Mouse (Mus musculus): Measurements from ENCODE around the gene Hemk1. TPM values are rescaled to one million over a fixed set of nuclear protein-coding genes. Genes with fewer than 3 reads are reported as not detected.

The Hemk1 gene
- 10.7 and 11.6 TPM in 2 replicates for polyA plus RNA-seq (2016; fragmentation: Nextera tagmentation; extraction: Ambion mirVana)

- H3K36me3 ChIP-seq (replicated peaks) = no peaks in the 10 kb centered on the region; the same call in 1 of the 2 replicates
- H3K9me3 ChIP-seq = no peaks in the 10 kb centered on the region
- H3K4me1 ChIP-seq = peaks cover 31% of the 10 kb centered on the region
- 5% methylated on average over 30 of the region's 30 CpGs for WGBS
- peak; percentile 87 for DNase-seq (ENCODE audit: low spot score)
- peaks cover 25% of the 10 kb centered on the region for H3K27me3 ChIP-seq (replicated peaks; ENCODE audit: low read depth, poor library complexity, severe bottlenecking)
- H3K4me3 ChIP-seq = peak within 1 kb of the TSS; percentile 74
- peak within 1 kb of the TSS; percentile 85 for H3K27ac ChIP-seq (replicated peaks)
Measured at GRCm38 (mm10) chr9:107338172-107338883, at the start of gene Hemk1. TSS of gene Hemk1 (minus strand) at chr9:107338350.

- Histone ChIP-seq H3K4me1 (peaks cover 18% of the 10 kb centered on the region), H3K4me3 (no peak overlapping the region), H3K9me3 (no peaks in the 10 kb centered on the region), H3K27ac (replicated peaks) (no peak overlapping the region), H3K27me3 (replicated peaks; ENCODE audit: low read depth, poor library complexity, severe bottlenecking) (peaks cover 52% of the 10 kb centered on the region), H3K36me3 (replicated peaks) (no peaks in the 10 kb centered on the region)
- WGBS = 86% methylated on average over 3 of the region's 3 CpGs
- DNase-seq (ENCODE audit: low spot score) = no peak
Measured at GRCm38 (mm10) chr9:107387708-107388107, 49.6 kb upstream of the Hemk1 start.

GRCm38 (mm10) chr9:107386722-107387121 lies 48.6 kb upstream of the Hemk1 start:
- WGBS = 55% methylated on average over 3 of the region's 3 CpGs

GRCm38 (mm10) chr9:107384396-107384795 lies 46.2 kb upstream of the Hemk1 start:
- peaks cover 11% of the 10 kb centered on the region for H3K4me1 ChIP-seq
- WGBS = 33% methylated on average over 3 of the region's 3 CpGs
- H3K4me3 ChIP-seq = no peak overlapping the region
- H3K27ac ChIP-seq (replicated peaks) = no peak overlapping the region
- no peaks in the 10 kb centered on the region for H3K9me3 ChIP-seq
- DNase-seq (ENCODE audit: low spot score) = no peak
- H3K27me3 ChIP-seq (replicated peaks; ENCODE audit: low read depth, poor library complexity, severe bottlenecking) = peaks cover 84% of the 10 kb centered on the region
- H3K36me3 ChIP-seq (replicated peaks) = no peaks in the 10 kb centered on the region

More at GRCm38 (mm10) chr9:107386722-107387121, 48.6 kb upstream of the Hemk1 start:
- Histone ChIP-seq H3K4me1 (peaks cover 18% of the 10 kb centered on the region), H3K4me3 (no peak overlapping the region), H3K36me3 (replicated peaks) (no peaks in the 10 kb centered on the region), H3K27ac (replicated peaks) (no peak overlapping the region), H3K9me3 (no peaks in the 10 kb centered on the region), H3K27me3 (replicated peaks; ENCODE audit: low read depth, poor library complexity, severe bottlenecking) (peaks cover 60% of the 10 kb centered on the region)
- peak; percentile 39 for DNase-seq (ENCODE audit: low spot score)

- Histone ChIP-seq H3K4me3 (no peak overlapping the region), H3K9me3 (no peaks in the 10 kb centered on the region), H3K27me3 (replicated peaks; ENCODE audit: low read depth, poor library complexity, severe bottlenecking) (peaks cover 95% of the 10 kb centered on the region), H3K27ac (replicated peaks) (no peak overlapping the region), H3K36me3 (replicated peaks) (no peaks in the 10 kb centered on the region), H3K4me1 (peaks cover 17% of the 10 kb centered on the region)
- 8% methylated on average over 8 of the region's 8 CpGs for WGBS
- peak; percentile 74 for DNase-seq (ENCODE audit: low spot score)
Measured at GRCm38 (mm10) chr9:107381723-107382122, 43.6 kb upstream of the Hemk1 start.

- Histone ChIP-seq H3K36me3 (replicated peaks) (no peaks in the 10 kb centered on the region), H3K27me3 (replicated peaks; ENCODE audit: low read depth, poor library complexity, severe bottlenecking) (peaks cover 100% of the 10 kb centered on the region), H3K27ac (replicated peaks) (peak overlapping the region; percentile 24; the same call in 1 of the 2 replicates), H3K9me3 (no peaks in the 10 kb centered on the region), H3K4me1 (peaks cover 24% of the 10 kb centered on the region), H3K4me3 (peak overlapping the region; percentile 61)
- under 1% methylated on average over 35 of the region's 35 CpGs for WGBS
- peak; percentile 74 for DNase-seq (ENCODE audit: low spot score)
Measured at GRCm38 (mm10) chr9:107377961-107378512, 39.9 kb upstream of the Hemk1 start.

GRCm38 (mm10) chr9:107375451-107375850 lies 37.3 kb upstream of the Hemk1 start:
- no peaks in the 10 kb centered on the region for H3K36me3 ChIP-seq (replicated peaks)
- H3K27me3 ChIP-seq (replicated peaks; ENCODE audit: low read depth, poor library complexity, severe bottlenecking) = peaks cover 95% of the 10 kb centered on the region
- 21% methylated on average over 5 of the region's 5 CpGs for WGBS
- H3K4me1 ChIP-seq = peaks cover 28% of the 10 kb centered on the region
- H3K27ac ChIP-seq (replicated peaks) = no peak overlapping the region
- DNase-seq (ENCODE audit: low spot score) = no peak
- H3K4me3 ChIP-seq = no peak overlapping the region
- H3K9me3 ChIP-seq = no peaks in the 10 kb centered on the region

- WGBS = 4% methylated on average over 8 of the region's 8 CpGs
- H3K36me3 ChIP-seq (replicated peaks) = no peaks in the 10 kb centered on the region
- peaks cover 94% of the 10 kb centered on the region for H3K27me3 ChIP-seq (replicated peaks; ENCODE audit: low read depth, poor library complexity, severe bottlenecking)
- H3K4me3 ChIP-seq = no peak overlapping the region
- H3K4me1 ChIP-seq = peaks cover 35% of the 10 kb centered on the region
- H3K9me3 ChIP-seq = no peaks in the 10 kb centered on the region
- peak; percentile 51 for DNase-seq (ENCODE audit: low spot score)
- no peak overlapping the region for H3K27ac ChIP-seq (replicated peaks)
Measured at GRCm38 (mm10) chr9:107374623-107375022, 36.5 kb upstream of the Hemk1 start.

GRCm38 (mm10) chr9:107372441-107372840 lies 34.3 kb upstream of the Hemk1 start:
- no peak overlapping the region for H3K4me3 ChIP-seq
- peaks cover 92% of the 10 kb centered on the region for H3K27me3 ChIP-seq (replicated peaks; ENCODE audit: low read depth, poor library complexity, severe bottlenecking)
- no peak overlapping the region for H3K27ac ChIP-seq (replicated peaks)
- 60% methylated on average over 4 of the region's 4 CpGs for WGBS
- H3K4me1 ChIP-seq = peaks cover 28% of the 10 kb centered on the region
- no peaks in the 10 kb centered on the region for H3K9me3 ChIP-seq
- no peaks in the 10 kb centered on the region for H3K36me3 ChIP-seq (replicated peaks)
- DNase-seq (ENCODE audit: low spot score) = no peak

GRCm38 (mm10) chr9:107370106-107370463 lies 31.9 kb upstream of the Hemk1 start:
- Histone ChIP-seq H3K36me3 (replicated peaks) (no peaks in the 10 kb centered on the region), H3K4me1 (peaks cover 23% of the 10 kb centered on the region), H3K9me3 (no peaks in the 10 kb centered on the region), H3K27me3 (replicated peaks; ENCODE audit: low read depth, poor library complexity, severe bottlenecking) (peaks cover 72% of the 10 kb centered on the region), H3K4me3 (no peak overlapping the region), H3K27ac (replicated peaks) (no peak overlapping the region)
- no peak for DNase-seq (ENCODE audit: low spot score)
- 9% methylated on average over 4 of the region's 4 CpGs for WGBS

- H3K4me3 ChIP-seq = no peak overlapping the region
- DNase-seq (ENCODE audit: low spot score) = no peak
- no peaks in the 10 kb centered on the region for H3K36me3 ChIP-seq (replicated peaks)
- H3K9me3 ChIP-seq = no peaks in the 10 kb centered on the region
- WGBS = 44% methylated on average over 10 of the region's 10 CpGs
- H3K4me1 ChIP-seq = peaks cover 18% of the 10 kb centered on the region
- H3K27ac ChIP-seq (replicated peaks) = no peak overlapping the region
- H3K27me3 ChIP-seq (replicated peaks; ENCODE audit: low read depth, poor library complexity, severe bottlenecking) = peaks cover 66% of the 10 kb centered on the region
Measured at GRCm38 (mm10) chr9:107369270-107370105, 31.3 kb upstream of the Hemk1 start.

GRCm38 (mm10) chr9:107368302-107368701 lies 30.2 kb upstream of the Hemk1 start:
- Histone ChIP-seq H3K27me3 (replicated peaks; ENCODE audit: low read depth, poor library complexity, severe bottlenecking) (peaks cover 54% of the 10 kb centered on the region), H3K36me3 (replicated peaks) (no peaks in the 10 kb centered on the region), H3K9me3 (no peaks in the 10 kb centered on the region), H3K4me1 (peaks cover 22% of the 10 kb centered on the region), H3K4me3 (no peak overlapping the region), H3K27ac (replicated peaks) (no peak overlapping the region)
- no peak for DNase-seq (ENCODE audit: low spot score)
- WGBS = 81% methylated on average over 1 of the region's 1 CpGs

Measured in embryonic facial prominence, embryonic 10.5 days (tissue).